Mouse (Mus musculus): Measurements from ENCODE around the gene Acer3. TPM values are rescaled to one million over a fixed set of nuclear protein-coding genes. Genes with fewer than 3 reads are reported as not detected.

Gene Acer3
- 20.5 and 20.7 TPM in 2 replicates for polyA plus RNA-seq (2015; fragmentation: Nextera tagmentation; extraction: Ambion mirVana)

DNA sequence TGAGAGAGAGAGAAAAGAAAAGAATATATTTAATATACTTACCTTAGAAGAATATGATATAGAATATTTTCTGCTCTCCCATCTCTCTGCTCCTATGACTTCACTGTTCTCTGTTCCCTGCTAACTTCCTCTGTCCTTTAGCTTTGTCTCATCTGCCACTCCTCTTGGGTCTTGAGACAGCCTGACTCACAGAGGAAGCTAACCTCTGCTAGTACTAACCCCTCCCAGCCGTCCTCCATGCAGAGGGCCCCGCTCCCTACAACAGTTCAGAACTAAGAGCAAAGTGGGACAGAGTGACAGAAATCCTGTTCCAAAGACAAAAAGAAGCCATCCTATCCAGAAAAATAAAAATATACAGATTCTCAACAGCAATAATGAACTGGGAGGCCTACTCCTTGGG, at the start of gene Acer3:
Acer3 (minus strand) TSS at position 126 of the 400 bp plus-strand sequence.
- H3K4me2 ChIP-seq, result no peak within 1 kb of the TSS
- H3K9me3 ChIP-seq, result no peaks in the 10 kb centered on the region
- H3K4me3 ChIP-seq, result no peak within 1 kb of the TSS
- 0 out of 2 replicates have a peak, but pooled peaks cover 7% of the 10 kb centered on the region for H3K27me3 ChIP-seq
- H3K4me1 ChIP-seq (replicated peaks), result peaks cover 17% of the 10 kb centered on the region
- no peaks in the 10 kb centered on the region for H3K36me3 ChIP-seq
- ATAC-seq (ENCODE audit: low read depth), result no peak
- 79% methylated on average over 2 of the region's 2 CpGs for WGBS
- no peak within 1 kb of the TSS for H3K27ac ChIP-seq (replicated peaks)
- no peak within 1 kb of the TSS for H3K9ac ChIP-seq

- 52% methylated on average over 10 of the region's 10 CpGs for WGBS
- ATAC-seq (ENCODE audit: low read depth), result no peak
Measured at GRCm38 (mm10) chr7:98369762-98370369, 48.9 kb upstream of the Acer3 start.

DNA sequence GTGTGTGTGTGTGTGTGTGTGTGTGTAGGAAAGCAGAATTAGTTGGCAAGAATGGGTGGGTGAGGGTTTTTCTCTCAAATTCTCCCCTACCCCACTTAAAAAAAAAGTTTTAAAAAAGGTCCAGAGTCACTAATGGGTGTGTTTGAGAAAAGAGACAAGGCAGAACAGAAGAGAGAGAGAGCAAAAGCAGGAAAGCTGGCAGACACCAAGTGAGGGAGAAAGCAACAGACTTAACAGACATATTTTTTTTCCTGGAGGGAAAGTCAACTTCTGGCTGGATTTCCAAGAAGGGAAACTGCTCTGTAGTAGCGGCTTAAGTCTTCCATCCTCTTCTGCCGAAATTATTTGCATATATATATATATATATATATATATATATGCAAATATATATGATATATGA, 40.7 kb upstream of the Acer3 start:
- ATAC-seq (ENCODE audit: low read depth), result no peak
- H3K4me1 ChIP-seq (replicated peaks), result peaks cover 46% of the 10 kb centered on the region
- H3K36me3 ChIP-seq, result no peaks in the 10 kb centered on the region
- H3K4me2 ChIP-seq, result peak overlapping the region; percentile 74
- peak overlapping the region; percentile 81; the same call in 1 of the 2 replicates for H3K27ac ChIP-seq (replicated peaks)
- WGBS, result 56% methylated on average over 2 of the region's 2 CpGs
- H3K27me3 ChIP-seq, result no peaks in the 10 kb centered on the region
- H3K9ac ChIP-seq, result peak overlapping the region; percentile 85
- peak overlapping the region; percentile 82 for H3K4me3 ChIP-seq
- H3K9me3 ChIP-seq, result no peaks in the 10 kb centered on the region; the same call in 1 of the 2 replicates

More at GRCm38 (mm10) chr7:98369762-98370369, 48.9 kb upstream of the Acer3 start:
- Histone ChIP-seq H3K4me1 (replicated peaks) (no peaks in the 10 kb centered on the region), H3K9ac (no peak overlapping the region), H3K36me3 (no peaks in the 10 kb centered on the region), H3K4me2 (no peak overlapping the region), H3K27me3 (no peaks in the 10 kb centered on the region; the same call in 1 of the 2 replicates), H3K4me3 (no peak overlapping the region), H3K27ac (replicated peaks) (no peak overlapping the region), H3K9me3 (no peaks in the 10 kb centered on the region)

GRCm38 (mm10) chr7:98361063-98361652, 40.1 kb upstream of the Acer3 start, which contains the start of gene Tsku:
Tsku (minus strand) TSS chr7:98361328.
- peak within 1 kb of the TSS; percentile 82 for H3K4me3 ChIP-seq
- peak within 1 kb of the TSS; percentile 74 for H3K4me2 ChIP-seq
- under 1% methylated on average over 52 of the region's 52 CpGs for WGBS
- H3K9ac ChIP-seq, result peak within 1 kb of the TSS; percentile 85
- no peaks in the 10 kb centered on the region for H3K36me3 ChIP-seq
- H3K27me3 ChIP-seq, result no peaks in the 10 kb centered on the region
- H3K27ac ChIP-seq (replicated peaks), result peak within 1 kb of the TSS; percentile 81
- peaks cover 51% of the 10 kb centered on the region for H3K4me1 ChIP-seq (replicated peaks)
- no peaks in the 10 kb centered on the region; the same call in 1 of the 2 replicates for H3K9me3 ChIP-seq
- peak; percentile 92 for ATAC-seq (ENCODE audit: low read depth)

- Histone ChIP-seq H3K36me3 (no peaks in the 10 kb centered on the region), H3K27me3 (no peaks in the 10 kb centered on the region), H3K9me3 (no peaks in the 10 kb centered on the region; the same call in 1 of the 2 replicates), H3K4me2 (peak overlapping the region; percentile 74), H3K4me1 (replicated peaks) (peaks cover 57% of the 10 kb centered on the region), H3K27ac (replicated peaks) (peak overlapping the region; percentile 81), H3K9ac (peak overlapping the region; percentile 85), H3K4me3 (peak overlapping the region; percentile 82)
- peak; percentile 56 for ATAC-seq (ENCODE audit: low read depth)
- under 1% methylated on average over 20 of the region's 20 CpGs for WGBS
Measured at GRCm38 (mm10) chr7:98360621-98360990, 39.6 kb upstream of the Acer3 start.

GRCm38 (mm10) chr7:98359951-98360620, 39.1 kb upstream of the Acer3 start:
- peak; percentile 64 for ATAC-seq (ENCODE audit: low read depth)
- peak overlapping the region; percentile 85 for H3K9ac ChIP-seq
- H3K27me3 ChIP-seq, result no peaks in the 10 kb centered on the region
- H3K27ac ChIP-seq (replicated peaks), result peak overlapping the region; percentile 81
- peak overlapping the region; percentile 82 for H3K4me3 ChIP-seq
- H3K4me2 ChIP-seq, result peak overlapping the region; percentile 74
- no peaks in the 10 kb centered on the region; the same call in 1 of the 2 replicates for H3K9me3 ChIP-seq
- WGBS, result 1% methylated on average over 33 of the region's 33 CpGs
- peaks cover 62% of the 10 kb centered on the region for H3K4me1 ChIP-seq (replicated peaks)
- no peaks in the 10 kb centered on the region for H3K36me3 ChIP-seq

DNA sequence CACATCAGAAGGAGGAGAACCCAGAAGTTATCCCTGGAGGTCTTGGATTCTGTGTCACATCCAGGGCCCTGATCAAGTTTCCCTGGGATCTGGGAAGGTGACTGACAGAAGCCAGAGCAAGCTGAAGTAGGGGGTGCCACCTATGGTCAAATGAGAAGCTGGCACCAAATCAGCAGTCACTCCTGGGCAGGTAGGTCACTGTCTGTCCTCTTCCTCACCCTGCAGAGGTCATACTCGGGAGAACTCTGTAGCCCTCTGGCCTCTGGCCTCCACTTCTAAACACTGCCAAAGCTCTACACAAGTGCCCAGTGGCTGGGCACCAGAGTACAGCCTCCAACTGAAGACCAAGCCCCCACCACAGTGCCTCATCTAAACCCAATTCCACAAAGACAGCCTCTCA, 37.0 kb upstream of the Acer3 start:
- ATAC-seq (ENCODE audit: low read depth), result no peak
- no peak overlapping the region for H3K27ac ChIP-seq (replicated peaks)
- no peak overlapping the region for H3K4me3 ChIP-seq
- H3K4me2 ChIP-seq, result 0 out of 2 replicates have a peak overlapping the region, but pooled peaks have one; percentile 74
- peaks cover 80% of the 10 kb centered on the region for H3K4me1 ChIP-seq (replicated peaks)
- WGBS, result 59% methylated on average over 1 of the region's 1 CpGs
- no peaks in the 10 kb centered on the region for H3K36me3 ChIP-seq
- no peaks in the 10 kb centered on the region for H3K9me3 ChIP-seq
- no peaks in the 10 kb centered on the region for H3K27me3 ChIP-seq
- 0 out of 2 replicates have a peak overlapping the region, but pooled peaks have one; percentile 26 for H3K9ac ChIP-seq

- H3K4me1 ChIP-seq (replicated peaks), result peaks cover 80% of the 10 kb centered on the region
Measured at GRCm38 (mm10) chr7:98357324-98357723, 36.3 kb upstream of the Acer3 start.

GRCm38 (mm10) chr7:98354921-98355310, 33.9 kb upstream of the Acer3 start:
- H3K4me2 ChIP-seq, result no peak overlapping the region
- H3K9me3 ChIP-seq, result no peaks in the 10 kb centered on the region
- 0 out of 2 replicates have a peak overlapping the region, but pooled peaks have one; percentile 18 for H3K27ac ChIP-seq (replicated peaks)
- H3K9ac ChIP-seq, result peak overlapping the region; percentile 32; the same call in 1 of the 2 replicates
- peaks cover 26% of the 10 kb centered on the region for H3K36me3 ChIP-seq
- no peak for ATAC-seq (ENCODE audit: low read depth)
- peaks cover 74% of the 10 kb centered on the region for H3K4me1 ChIP-seq (replicated peaks)
- no peaks in the 10 kb centered on the region for H3K27me3 ChIP-seq
- H3K4me3 ChIP-seq, result no peak overlapping the region
- 38% methylated on average over 4 of the region's 4 CpGs for WGBS

More at GRCm38 (mm10) chr7:98357324-98357723, 36.3 kb upstream of the Acer3 start:
- Histone ChIP-seq H3K4me3 (no peak overlapping the region), H3K27ac (replicated peaks) (0 out of 2 replicates have a peak overlapping the region, but pooled peaks have one; percentile 55), H3K36me3 (peaks cover 5% of the 10 kb centered on the region), H3K4me2 (no peak overlapping the region), H3K9me3 (no peaks in the 10 kb centered on the region), H3K27me3 (no peaks in the 10 kb centered on the region), H3K9ac (no peak overlapping the region)
- 86% methylated on average over 5 of the region's 5 CpGs for WGBS
- ATAC-seq (ENCODE audit: low read depth), result no peak

GRCm38 (mm10) chr7:98354160-98354920, 33.3 kb upstream of the Acer3 start:
- ATAC-seq (ENCODE audit: low read depth), result no peak
- Histone ChIP-seq H3K36me3 (peaks cover 26% of the 10 kb centered on the region), H3K4me1 (replicated peaks) (peaks cover 68% of the 10 kb centered on the region), H3K27me3 (no peaks in the 10 kb centered on the region), H3K9me3 (no peaks in the 10 kb centered on the region), H3K9ac (peak overlapping the region; percentile 32; the same call in 1 of the 2 replicates), H3K4me3 (no peak overlapping the region), H3K27ac (replicated peaks) (0 out of 2 replicates have a peak overlapping the region, but pooled peaks have one; percentile 18), H3K4me2 (no peak overlapping the region)
- WGBS, result 22% methylated on average over 12 of the region's 12 CpGs

GRCm38 (mm10) chr7:98353616-98354015, 32.6 kb upstream of the Acer3 start:
- Histone ChIP-seq H3K9ac (no peak overlapping the region), H3K4me1 (replicated peaks) (peaks cover 61% of the 10 kb centered on the region), H3K27ac (replicated peaks) (no peak overlapping the region), H3K9me3 (no peaks in the 10 kb centered on the region), H3K4me3 (no peak overlapping the region), H3K4me2 (no peak overlapping the region), H3K36me3 (peaks cover 26% of the 10 kb centered on the region), H3K27me3 (no peaks in the 10 kb centered on the region)
- no peak for ATAC-seq (ENCODE audit: low read depth)
- WGBS, result 79% methylated on average over 5 of the region's 5 CpGs

Measured in neural tube, embryonic 13.5 days (tissue).